Mouse (Mus musculus): ENCODE measurements around the gene Lgals4.

DNA sequence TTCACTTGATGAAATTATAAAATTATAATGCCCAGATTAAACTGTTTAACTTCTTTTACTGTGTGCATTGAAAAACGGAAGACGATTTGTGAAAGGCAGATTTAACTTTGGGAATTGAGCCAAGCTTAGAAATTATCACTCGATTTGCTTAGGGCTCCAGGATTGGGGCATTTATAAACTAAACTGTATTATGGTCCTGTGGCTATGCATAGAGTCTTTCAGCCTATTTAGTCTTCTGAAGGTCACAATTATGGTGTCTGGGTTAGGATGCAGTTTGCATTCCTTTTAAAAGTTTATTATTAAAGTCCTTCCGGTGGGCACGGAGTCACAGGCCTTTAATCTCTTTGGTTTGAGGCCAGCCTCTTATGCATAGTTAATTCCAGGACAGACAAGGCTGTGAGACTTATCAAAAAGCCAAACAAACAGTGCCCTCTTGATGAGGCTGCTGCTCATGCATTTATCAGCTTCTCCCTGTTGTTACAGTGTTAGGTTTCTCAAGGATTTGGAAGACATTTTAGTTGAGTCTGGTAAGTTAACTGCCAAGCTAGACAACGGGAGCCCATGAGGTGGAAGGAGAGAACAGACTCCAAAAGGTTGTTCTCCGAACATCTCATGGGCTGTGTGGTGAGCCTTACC lies 21.9 kb upstream of the Lgals4 start:
- peak; percentile 17; the same call in 1 of the 2 replicates for TF ChIP-seq CTCF (IDR thresholded peaks at IDR 0.05; ENCODE audit: low read depth)
- TF ChIP-seq EP300 (IDR thresholded peaks at IDR 0.05; ENCODE audit: low read depth), result no peak; the same call in 1 of the 2 replicates
